Mouse (Mus musculus): ENCODE measurements around the gene Synpo2l. TPM values are rescaled to one million over a fixed set of nuclear protein-coding genes. Genes with fewer than 3 reads are reported as not detected.

Gene Synpo2l
- polyA plus RNA-seq, 1 experiment from 2014 or later = 0.24 TPM

DNA sequence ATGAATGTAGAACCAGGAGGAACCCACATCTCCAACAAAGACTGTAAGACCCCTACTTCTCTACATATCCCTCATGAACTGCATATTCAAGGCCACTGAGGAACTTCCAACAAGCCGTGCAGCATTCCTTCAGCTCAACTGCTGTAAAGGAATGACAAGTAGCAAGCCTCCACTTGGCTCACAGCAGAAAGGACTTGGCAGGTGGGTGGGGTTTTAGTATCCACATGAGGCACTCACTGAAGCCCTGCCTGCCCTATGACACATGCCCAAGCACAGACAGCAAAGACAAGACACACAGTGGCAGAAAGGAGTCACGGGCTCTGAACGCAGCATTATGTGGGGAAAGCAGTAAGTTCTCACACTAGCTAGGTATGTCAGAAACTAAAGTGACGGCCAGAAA lies 58.0 kb downstream of the Synpo2l start:
- no peak overlapping the region for H3K9ac ChIP-seq (replicated peaks)
- ATAC-seq (ENCODE audit: low FRiP score, low read depth) = no peak
- peaks cover 14% of the 10 kb centered on the region; the same call in 1 of the 2 replicates for H3K36me3 ChIP-seq
- H3K27me3 ChIP-seq = no peaks in the 10 kb centered on the region
- H3K4me3 ChIP-seq = no peak overlapping the region
- no peak overlapping the region for H3K4me2 ChIP-seq (replicated peaks)
- H3K4me1 ChIP-seq = no peaks in the 10 kb centered on the region
- H3K27ac ChIP-seq (replicated peaks) = no peak overlapping the region
- WGBS = 89% methylated on average over 4 of the region's 4 CpGs
- H3K9me3 ChIP-seq = no peaks in the 10 kb centered on the region

GRCm38 (mm10) chr14:20609519-20609918 lies 58.6 kb downstream of the Synpo2l start:
- WGBS = 93% methylated on average over 3 of the region's 3 CpGs
- no peaks in the 10 kb centered on the region for H3K9me3 ChIP-seq
- H3K27ac ChIP-seq (replicated peaks) = no peak overlapping the region
- ATAC-seq (ENCODE audit: low FRiP score, low read depth) = no peak
- H3K4me3 ChIP-seq = no peak overlapping the region
- no peak overlapping the region for H3K4me2 ChIP-seq (replicated peaks)
- H3K27me3 ChIP-seq = no peaks in the 10 kb centered on the region
- H3K4me1 ChIP-seq = no peaks in the 10 kb centered on the region
- H3K9ac ChIP-seq (replicated peaks) = no peak overlapping the region
- H3K36me3 ChIP-seq = peaks cover 14% of the 10 kb centered on the region; the same call in 1 of the 2 replicates

Small RNA genes within 50 kb of the gene (microRNA-seq; reads per million reads assigned to microRNA genes)
- 1.2 reads per million for gene Mir6946

Other genes with a start within 250 kb of the Synpo2l start
- gene Cfap70, start 216.1 kb downstream of the Synpo2l start, polyA plus RNA-seq (2016; fragmentation: Nextera tagmentation; extraction: Ambion mirVana) = 0.34 and 1.4 TPM in 2 replicates
- gene Anxa7, start 188.2 kb downstream of the Synpo2l start, polyA plus RNA-seq (2016; fragmentation: Nextera tagmentation; extraction: Ambion mirVana) = 11.0 and 12.2 TPM in 2 replicates
- 0.84 and 0.89 TPM in 2 replicates for gene Mss51, start 171.5 kb downstream of the Synpo2l start, polyA plus RNA-seq (2016; fragmentation: Nextera tagmentation; extraction: Ambion mirVana)
- 66.2 and 68.8 TPM in 2 replicates for gene Ppp3cb, start 121.8 kb downstream of the Synpo2l start, polyA plus RNA-seq (2016; fragmentation: Nextera tagmentation; extraction: Ambion mirVana)
- gene Usp54, start 27.3 kb downstream of the Synpo2l start, polyA plus RNA-seq (2016; fragmentation: Nextera tagmentation; extraction: Ambion mirVana) = 16.6 and 18.6 TPM in 2 replicates
- 0.14 TPM in 1 of 2 replicates, not detected in the other for gene Myoz1, start 11.8 kb downstream of the Synpo2l start, polyA plus RNA-seq (2016; fragmentation: Nextera tagmentation; extraction: Ambion mirVana)
- 97.5 and 99.5 TPM in 2 replicates for gene Sec24c, start 6.0 kb upstream of the Synpo2l start, polyA plus RNA-seq (2016; fragmentation: Nextera tagmentation; extraction: Ambion mirVana)
- gene Fut11, start 26.6 kb upstream of the Synpo2l start, polyA plus RNA-seq (2016; fragmentation: Nextera tagmentation; extraction: Ambion mirVana) = 26.8 and 27.0 TPM in 2 replicates
- gene Chchd1, start 34.7 kb upstream of the Synpo2l start, polyA plus RNA-seq (2016; fragmentation: Nextera tagmentation; extraction: Ambion mirVana) = 225 and 253 TPM in 2 replicates
- 47.6 and 48.9 TPM in 2 replicates for gene Zswim8, start 39.2 kb upstream of the Synpo2l start, polyA plus RNA-seq (2016; fragmentation: Nextera tagmentation; extraction: Ambion mirVana)
- 25.0 and 29.8 TPM in 2 replicates for gene Ndst2, start 66.2 kb upstream of the Synpo2l start, polyA plus RNA-seq (2016; fragmentation: Nextera tagmentation; extraction: Ambion mirVana)
- 56.8 and 57.1 TPM in 2 replicates for gene Camk2g, start 125.7 kb upstream of the Synpo2l start, polyA plus RNA-seq (2016; fragmentation: Nextera tagmentation; extraction: Ambion mirVana)
- 0.29 and 0.34 TPM in 2 replicates for gene Plau, start 168.3 kb upstream of the Synpo2l start, polyA plus RNA-seq (2016; fragmentation: Nextera tagmentation; extraction: Ambion mirVana)